In the genomic region with DNA sequence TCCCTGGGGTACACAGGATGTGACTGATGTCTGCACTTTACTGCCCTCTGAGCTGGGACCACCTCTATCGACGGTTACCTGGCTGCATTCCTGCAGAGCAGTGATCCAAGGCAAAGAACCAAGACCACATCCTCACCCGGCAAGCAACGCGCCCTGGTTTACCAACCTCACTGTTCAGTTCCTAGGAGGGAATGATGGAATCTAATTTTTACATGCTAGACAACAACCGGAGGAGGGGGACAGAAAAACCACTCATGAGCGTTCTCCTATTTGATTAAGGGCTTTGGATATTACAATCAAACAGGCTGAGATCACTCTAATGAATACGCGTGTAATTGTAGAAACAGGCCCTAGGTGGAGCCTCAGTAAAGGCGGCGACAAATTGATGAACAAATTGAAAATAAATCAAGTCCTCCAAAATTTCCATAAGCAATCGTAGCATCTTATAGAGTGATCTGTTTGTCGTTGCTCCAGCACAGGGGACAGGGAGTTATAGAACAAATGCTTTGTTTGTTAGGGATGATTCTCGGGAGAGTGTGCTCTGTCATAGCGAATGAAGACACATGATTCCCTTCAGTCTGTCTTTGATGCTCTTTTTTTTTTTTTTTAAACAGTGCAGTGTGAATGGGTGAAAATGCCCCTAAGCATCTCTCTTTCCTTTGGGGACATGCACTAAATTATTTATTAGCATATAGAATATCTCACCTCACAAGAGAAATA, we compare ENCODE assay signal across 8 mouse cellular contexts. TPM values are rescaled to one million over a fixed set of nuclear protein-coding genes. Genes with fewer than 3 reads are reported as not detected.
A peak's percentile ranks its signal among the peaks of the same experiment; 100 is the strongest.
DNase-seq lines count a peak whose midpoint lies in the region; TF ChIP-seq lines count a peak whose summit lies in the region.

No protein-coding gene starts in this region.

- peak; percentile 40; the same call in 1 of the 2 replicates for TF ChIP-seq CTCF in brain, embryonic 14.5 days (IDR thresholded peaks at IDR 0.05; ENCODE audit: borderline replicate concordance, extremely low read depth, insufficient read depth, insufficient read length)

- TF ChIP-seq POLR2A in brain, embryonic 14.5 days (IDR thresholded peaks at IDR 0.05; ENCODE audit: borderline replicate concordance, extremely low read depth, insufficient read depth, insufficient read length, poor library complexity, severe bottlenecking) = no peak

- intact Hi-C loops in left cerebral cortex, postnatal 4 days (cut with DNase I) = loop anchor here (5.0 kb wide), 1 partner anchor 119 kb away; no protein-coding TSS in a partner anchor

- DNase-seq in left cerebral cortex, adult 11 months (ENCODE audit: low spot score) = peak; percentile 23
- no peak for DNase-seq in left cerebral cortex, postnatal 4 days
- DNase-seq in brain, embryonic 14.5 days (ENCODE audit: low read depth) = peak; percentile 82
- DNase-seq in frontal cortex, adult 2 months (ENCODE audit: extremely low spot score in 1 of 2, low spot score in 1 of 2) = peak; percentile 13 to 50
- DNase-seq in layer of hippocampus, adult 9-10 months (ENCODE audit: low spot score) = peak; percentile 48
- DNase-seq in retina, embryonic 14.5 days (ENCODE audit: low spot score) = peak; percentile 53
- no peak for DNase-seq in gastrocnemius, adult 18-20 months (ENCODE audit: low spot score)
- no peak for DNase-seq in urinary bladder, postnatal 25 days (ENCODE audit: low spot score)

RNA-seq across cellular contexts. Expression of a gene that starts 47.7 kb away (rescaled TPM):
- total RNA-seq in left cerebral cortex, postnatal 4 days (2021) = 10 to 100 TPM; 30.3 to 37.5 TPM
- polyA plus RNA-seq in brain, embryonic 14.5 days (2012; rRNA removed) = 19.5 and 21.8 TPM in 2 replicates
- polyA plus RNA-seq in frontal cortex, adult 2 months (2012; rRNA removed) = 11.1 and 17.4 TPM in 2 replicates
- 1 to 10 TPM; 1.2 to 1.8 TPM for total RNA-seq in gastrocnemius, adult 18-20 months (2021)

RNA-seq across cellular contexts. Expression of a gene that starts 59.5 kb away (rescaled TPM):
- 10 to 100 TPM; 12.7 to 14.1 TPM for total RNA-seq in left cerebral cortex, postnatal 4 days (2021)
- polyA plus RNA-seq in brain, embryonic 14.5 days (2012; rRNA removed) = 8.6 and 9.3 TPM in 2 replicates
- polyA plus RNA-seq in frontal cortex, adult 2 months (2012; rRNA removed) = 41.9 and 42.8 TPM in 2 replicates
- total RNA-seq in gastrocnemius, adult 18-20 months (2021) = under 1 TPM; 0.53 to 0.95 TPM

Comparison
In these comparisons a context has a peak if more than half of its experiments do, and no peak if none do; other contexts are left out.
1. DNase-seq: peak in left cerebral cortex, adult 11 months (single experiment), brain, embryonic 14.5 days (single experiment), frontal cortex, adult 2 months (2 of 2), layer of hippocampus, adult 9-10 months (single experiment) and retina, embryonic 14.5 days (single experiment); none in left cerebral cortex, postnatal 4 days (single experiment), gastrocnemius, adult 18-20 months (single experiment) and urinary bladder, postnatal 25 days (single experiment).
2. RNA of a gene that starts 47.7 kb away (total RNA-seq): 30.3 to 37.5 TPM in left cerebral cortex, postnatal 4 days; 1.2 to 1.8 TPM in gastrocnemius, adult 18-20 months; every median in the first group is over 10 times any median in the second.
3. RNA of a gene that starts 59.5 kb away (total RNA-seq): 12.7 to 14.1 TPM in left cerebral cortex, postnatal 4 days; 0.53 to 0.95 TPM in gastrocnemius, adult 18-20 months; every median in the first group is over 4 times any median in the second.